Mouse (Mus musculus): ENCODE data around the gene Ap3b1.

The Ap3b1 gene

GRCm38 (mm10) chr13:94599718-94600117 lies 241.0 kb downstream of the Ap3b1 start:
- no peak for DNase-seq

GRCm38 (mm10) chr13:94607035-94607860 lies 248.5 kb downstream of the Ap3b1 start:
- no peak for DNase-seq

GRCm38 (mm10) chr13:94607861-94608223 lies 249.1 kb downstream of the Ap3b1 start:
- DNase-seq = no peak

GRCm38 (mm10) chr13:94608420-94608831 lies 249.7 kb downstream of the Ap3b1 start:
- DNase-seq = no peak

GRCm38 (mm10) chr13:94608947-94609346 lies 250.2 kb downstream of the Ap3b1 start:
- no peak for DNase-seq
